Mouse (Mus musculus) adrenal gland, postnatal 4 days (tissue): ENCODE measurements around the gene Krtap3-1. TPM values are rescaled to one million over a fixed set of nuclear protein-coding genes. Genes with fewer than 3 reads are reported as not detected.

Experiments
- DNase-seq, 2 experiments: peaks; one replicate each; pipeline ENCODE4 v3.0.0; 2021 to 2022; ENCODE audit warnings: low spot score in 2 of 2, mixed read lengths in 2 of 2
- total RNA-seq, 2 experiments: library from RNA; stranded (reverse); gene quantifications; 2 replicates each; pipeline ENCODE4 v1.2.3; 2021

The Krtap3-1 gene
- total RNA-seq, 2 experiments from 2014 or later = not detected

GRCm38 (mm10) chr11:99539721-99540120 is 26.7 kb downstream of the Krtap3-1 start:
- peak in 1 of 2 experiments; percentile 11 for DNase-seq

- DNase-seq = no peak
These were observed 45.1 kb downstream of the Krtap3-1 start, which contains the start of gene Krt39 for GRCm38 (mm10) chr11:99521288-99521860. TSS of gene Krt39 (minus strand) at chr11:99521338.

Other genes with a start within 250 kb of the Krtap3-1 start
- not detected for gene Krt25, start 243.7 kb downstream of the Krtap3-1 start, total RNA-seq
- not detected for gene Krt26, start 228.7 kb downstream of the Krtap3-1 start, total RNA-seq
- not detected for gene Krt27, start 215.5 kb downstream of the Krtap3-1 start, total RNA-seq
- under 1 TPM in 1 of 2 experiments, not detected in 1; 0.25 TPM for gene Krt28, start 191.7 kb downstream of the Krtap3-1 start, total RNA-seq
- 1 to 10 TPM; 4.9 to 9.9 TPM for gene Krt10, start 177.3 kb downstream of the Krtap3-1 start, total RNA-seq
- not detected for gene Krt12, start 144.4 kb downstream of the Krtap3-1 start, total RNA-seq
- 1 to 10 TPM; 2.4 to 2.7 TPM for gene Krt20, start 128.5 kb downstream of the Krtap3-1 start, total RNA-seq
- gene Krt23, start 73.5 kb downstream of the Krtap3-1 start, total RNA-seq = 1 to 10 TPM in 1 of 2 experiments, under 1 TPM in 1; 0.62 to 3.1 TPM
- not detected for gene Krt39, start 45.3 kb downstream of the Krtap3-1 start, total RNA-seq
- gene Krt40, start 23.5 kb downstream of the Krtap3-1 start, total RNA-seq = not detected
- not detected for gene Krtap3-3, start 15.8 kb downstream of the Krtap3-1 start, total RNA-seq
- not detected for gene Krtap3-2, start 9.8 kb downstream of the Krtap3-1 start, total RNA-seq
- not detected for gene Gm11939, start 7.2 kb downstream of the Krtap3-1 start, total RNA-seq
- gene Krtap1-5, start 14.4 kb upstream of the Krtap3-1 start, total RNA-seq = not detected
- gene Krtap1-4, start 17.0 kb upstream of the Krtap3-1 start, total RNA-seq = not detected
- gene Krtap1-3, start 24.7 kb upstream of the Krtap3-1 start, total RNA-seq = not detected
- not detected for gene Krtap9-3, start 31.5 kb upstream of the Krtap3-1 start, total RNA-seq
- not detected for gene Gm11938, start 36.7 kb upstream of the Krtap3-1 start, total RNA-seq
- not detected for gene Gm11937, start 43.6 kb upstream of the Krtap3-1 start, total RNA-seq
- gene Krtap2-4, start 48.2 kb upstream of the Krtap3-1 start, total RNA-seq = not detected
- gene Gm11562, start 53.8 kb upstream of the Krtap3-1 start, total RNA-seq = not detected
- gene Krtap4-1, start 61.6 kb upstream of the Krtap3-1 start, total RNA-seq = not detected
- not detected for gene Krtap4-2, start 68.5 kb upstream of the Krtap3-1 start, total RNA-seq
- gene Krtap4-7, start 77.5 kb upstream of the Krtap3-1 start, total RNA-seq = not detected
- not detected for gene Gm11555, start 83.6 kb upstream of the Krtap3-1 start, total RNA-seq
- not detected for gene Gm11563, start 92.3 kb upstream of the Krtap3-1 start, total RNA-seq
- not detected for gene Krtap4-6, start 99.3 kb upstream of the Krtap3-1 start, total RNA-seq
- not detected for gene Gm14190, start 124.1 kb upstream of the Krtap3-1 start, total RNA-seq
- not detected for gene Gm14180, start 167.7 kb upstream of the Krtap3-1 start, total RNA-seq
- gene Gm11595, start 206.3 kb upstream of the Krtap3-1 start, total RNA-seq = not detected
- not detected for gene Krtap4-8, start 214.1 kb upstream of the Krtap3-1 start, total RNA-seq
- gene Krtap4-9, start 218.6 kb upstream of the Krtap3-1 start, total RNA-seq = not detected
- gene Gm11596, start 226.8 kb upstream of the Krtap3-1 start, total RNA-seq = not detected
- not detected for gene Gm11569, start 232.3 kb upstream of the Krtap3-1 start, total RNA-seq
- gene Gm11554, start 237.8 kb upstream of the Krtap3-1 start, total RNA-seq = not detected
- gene Krtap4-13, start 243.3 kb upstream of the Krtap3-1 start, total RNA-seq = not detected
- not detected for gene Gm11564, start 249.0 kb upstream of the Krtap3-1 start, total RNA-seq